Mouse (Mus musculus) thymus, postnatal 36 days (tissue): ENCODE data around the gene Zmiz2.
"Not testable (repeated sequence)": the region's sequence is repeated elsewhere in the genome, so short reads cannot be mapped to it uniquely, and the experiment has no call there.

Experiments used
- DNase-seq, 2 experiments: peaks; one replicate each; pipeline ENCODE4 v3.0.0; 2022; ENCODE audit warnings: mixed read lengths in 2 of 2

Gene Zmiz2

GRCm38 (mm10) chr11:6420722-6421350 is 32.0 kb downstream of the Zmiz2 start:
- no peak for DNase-seq

- no peak for DNase-seq
Measured at GRCm38 (mm10) chr11:6430186-6430585, 41.3 kb downstream of the Zmiz2 start.

- peak; percentile 64 to 71 for DNase-seq
Measured at GRCm38 (mm10) chr11:6436442-6436841, 47.6 kb downstream of the Zmiz2 start.

GRCm38 (mm10) chr11:6437667-6438066 is 48.8 kb downstream of the Zmiz2 start:
- no peak for DNase-seq

GRCm38 (mm10) chr11:6440171-6440570 is 51.3 kb downstream of the Zmiz2 start:
- DNase-seq = no peak

GRCm38 (mm10) chr11:6442566-6442965 is 53.7 kb downstream of the Zmiz2 start:
- no peak for DNase-seq

- DNase-seq = no peak
Measured at GRCm38 (mm10) chr11:6443102-6443501, 54.2 kb downstream of the Zmiz2 start.

- no peak for DNase-seq
Measured at GRCm38 (mm10) chr11:6443727-6444076, 54.8 kb downstream of the Zmiz2 start.

- peak; percentile 98 to 99 for DNase-seq
Measured at GRCm38 (mm10) chr11:6444077-6444853, 55.4 kb downstream of the Zmiz2 start, which contains the start of gene H2afv. TSS of gene H2afv (minus strand) at chr11:6444443.

- DNase-seq = no peak
Measured at GRCm38 (mm10) chr11:6445441-6445840, 56.6 kb downstream of the Zmiz2 start.

- DNase-seq = no peak
Measured at GRCm38 (mm10) chr11:6445951-6446350, 57.1 kb downstream of the Zmiz2 start.

- DNase-seq = no peak
Measured at GRCm38 (mm10) chr11:6447493-6447892, 58.6 kb downstream of the Zmiz2 start.

GRCm38 (mm10) chr11:6448155-6448554 is 59.3 kb downstream of the Zmiz2 start:
- not testable (repeated sequence) for DNase-seq
